Comparison of ENCODE assay signal across 24 mouse cellular contexts in genomic region chr14:20651722-20652256, GRCm38 (mm10). TPM values are rescaled to one million over a fixed set of nuclear protein-coding genes. Genes with fewer than 3 reads are reported as not detected.
A peak's percentile ranks its signal among the peaks of the same experiment; 100 is the strongest.
DNase-seq lines count a peak whose midpoint lies in the region; ATAC-seq and TF ChIP-seq lines count a peak whose summit lies in the region.
"Had no signal": no experiment of that assay in that cellular context is flagged by ENCODE, and none has a peak within 500 bp of the region (broad histone marks: within the 10 kb centered on the region; RNA-seq: fewer than 3 reads in every experiment).

No protein-coding gene starts in this region.

- no peak for TF ChIP-seq CTCF in gastrocnemius, adult 2 months (IDR thresholded peaks at IDR 0.05)

- intact Hi-C loops in heart, postnatal 14 days (cut with DNase I), result no loop called here
- intact Hi-C loops in gastrocnemius, adult 2 months (cut with DNase I), result no loop called here

- H3K9ac ChIP-seq in kidney, embryonic 15.5 days, result no peak overlapping the region
- H3K9ac ChIP-seq: hindbrain, embryonic 12.5 days; limb, embryonic 13.5 days; liver, embryonic 14.5 days; lung, embryonic 15.5 days had no signal

- H3K4me3 ChIP-seq in kidney, embryonic 15.5 days (replicated peaks), result no peak overlapping the region
- H3K4me3 ChIP-seq in gastrocnemius, adult 2 months, result peak overlapping the region; percentile 80
- H3K4me3 ChIP-seq: forebrain, embryonic 10.5 days; hindbrain, embryonic 12.5 days; limb, embryonic 13.5 days; lung, embryonic 15.5 days; midbrain, embryonic 10.5 days had no signal

- no peaks in the 10 kb centered on the region for H3K9me3 ChIP-seq in kidney, embryonic 15.5 days (replicated peaks)
- H3K9me3 ChIP-seq: forebrain, embryonic 10.5 days; hindbrain, embryonic 12.5 days; limb, embryonic 13.5 days; lung, embryonic 15.5 days; midbrain, embryonic 10.5 days had no signal

- ATAC-seq in kidney, embryonic 15.5 days (replicated peaks; ENCODE audit: low FRiP score), result 0 out of 2 replicates have a peak, but pooled peaks have one; percentile 33
- 0 out of 2 replicates have a peak, but pooled peaks have one; percentile 29 for ATAC-seq in megakaryocyte progenitor cell, adult 5-6 weeks (replicated peaks; ENCODE audit: poor library complexity)
- ATAC-seq: CD4-positive, CD25-positive, alpha-beta regulatory T cell, adult 4 months; Patski had no signal

- H3K36me3 ChIP-seq in kidney, embryonic 15.5 days, result no peaks in the 10 kb centered on the region
- H3K36me3 ChIP-seq: forebrain, embryonic 10.5 days; hindbrain, embryonic 12.5 days; limb, embryonic 13.5 days; lung, embryonic 15.5 days; midbrain, embryonic 10.5 days had no signal

- no peak overlapping the region for H3K4me2 ChIP-seq in kidney, embryonic 15.5 days
- H3K4me2 ChIP-seq: hindbrain, embryonic 12.5 days; limb, embryonic 13.5 days; lung, embryonic 15.5 days had no signal

- H3K27ac ChIP-seq in kidney, embryonic 15.5 days, result no peak overlapping the region
- H3K27ac ChIP-seq in gastrocnemius, adult 2 months, result peak overlapping the region; percentile 98
- H3K27ac ChIP-seq: forebrain, embryonic 10.5 days; hindbrain, embryonic 12.5 days; limb, embryonic 13.5 days; liver, embryonic 14.5 days; lung, embryonic 15.5 days; midbrain, embryonic 10.5 days had no signal

- H3K27me3 ChIP-seq in kidney, embryonic 15.5 days, result no peaks in the 10 kb centered on the region
- H3K27me3 ChIP-seq: hindbrain, embryonic 12.5 days; limb, embryonic 13.5 days; lung, embryonic 15.5 days; Patski had no signal

- 43% methylated on average over 4 of the region's 4 CpGs for WGBS in kidney, embryonic 15.5 days

- H3K4me1 ChIP-seq in kidney, embryonic 15.5 days, result peaks cover 22% of the 10 kb centered on the region
- H3K4me1 ChIP-seq: hindbrain, embryonic 12.5 days; limb, embryonic 13.5 days; lung, embryonic 15.5 days; midbrain, embryonic 10.5 days had no signal

- peak; percentile 91 for DNase-seq in heart, adult 11 months
- DNase-seq in heart, postnatal 14 days, result no peak
- DNase-seq in kidney, adult 8-10 months, result no peak
- DNase-seq in gastrocnemius, adult 2 months, result peak; percentile 90
- no peak for DNase-seq in left cerebral cortex, adult 11 months (ENCODE audit: low spot score)
- DNase-seq: adrenal gland, postnatal 14 days; cerebellum, adult 11 months; cerebellum, postnatal 36 days; kidney, adult 9 months; right cerebral cortex, postnatal 4 days; thymus, postnatal 25 days had no signal

RNA-seq across cellular contexts. Expression of gene Myoz1, which starts 4.6 kb away (rescaled TPM):
- total RNA-seq in heart, postnatal 14 days (2021), result 1 to 10 TPM in 1 of 2 experiments, under 1 TPM in 1; 0.88 to 1.7 TPM
- 3.2 and 5.9 TPM in 2 replicates for polyA plus RNA-seq in kidney, embryonic 15.5 days (2015; fragmentation: Nextera tagmentation; extraction: Ambion mirVana)
- total RNA-seq in gastrocnemius, adult 2 months (2021), result 1,000 to 10,000 TPM; 2,377 to 3,782 TPM
- total RNA-seq in megakaryocyte progenitor cell, adult 5-6 weeks (2015), result not detected in 2 replicates
- 0.68 TPM in 1 of 2 replicates, not detected in the other for total RNA-seq in megakaryocyte progenitor cell, adult 5-6 weeks (2017)
- total RNA-seq: adrenal gland, postnatal 14 days; ES-E14; left cerebral cortex, postnatal 10 days; midbrain, postnatal 0 days had no signal
- polyA plus RNA-seq: CD4-positive, CD25-positive, alpha-beta regulatory T cell, adult 4 months; midbrain, embryonic 10.5 days; Patski had no signal

RNA-seq across cellular contexts. Expression of gene Usp54, which starts 10.9 kb away (rescaled TPM):
- 10 to 100 TPM; 12.6 to 16.6 TPM for total RNA-seq in heart, postnatal 14 days (2021)
- 8.4 and 8.9 TPM in 2 replicates for polyA plus RNA-seq in kidney, embryonic 15.5 days (2015; fragmentation: Nextera tagmentation; extraction: Ambion mirVana)
- 1 to 10 TPM; 4.9 to 6.3 TPM for total RNA-seq in gastrocnemius, adult 2 months (2021)
- 5.3 and 7.0 TPM in 2 replicates for total RNA-seq in megakaryocyte progenitor cell, adult 5-6 weeks (2015)
- 3.2 and 6.5 TPM in 2 replicates for total RNA-seq in megakaryocyte progenitor cell, adult 5-6 weeks (2017)

RNA-seq across cellular contexts. Expression of gene Synpo2l, which starts 16.4 kb away (rescaled TPM):
- 100 to 1,000 TPM in 1 of 2 experiments, 10 to 100 TPM in 1; 94.3 to 117 TPM for total RNA-seq in heart, postnatal 14 days (2021)
- 2.2 and 3.3 TPM in 2 replicates for polyA plus RNA-seq in kidney, embryonic 15.5 days (2015; fragmentation: Nextera tagmentation; extraction: Ambion mirVana)
- total RNA-seq in gastrocnemius, adult 2 months (2021), result 100 to 1,000 TPM; 142 to 187 TPM
- 0.10 TPM in 1 of 2 replicates, not detected in the other for total RNA-seq in megakaryocyte progenitor cell, adult 5-6 weeks (2015)
- 0.20 TPM in 1 of 2 replicates, not detected in the other for total RNA-seq in megakaryocyte progenitor cell, adult 5-6 weeks (2017)
- polyA plus RNA-seq: CD4-positive, CD25-positive, alpha-beta regulatory T cell, adult 4 months had no signal

RNA-seq across cellular contexts. Expression of gene Sec24c, which starts 22.3 kb away (rescaled TPM):
- total RNA-seq in heart, postnatal 14 days (2021), result 100 to 1,000 TPM in 1 of 2 experiments, 10 to 100 TPM in 1; 98.8 to 101 TPM
- polyA plus RNA-seq in kidney, embryonic 15.5 days (2015; fragmentation: Nextera tagmentation; extraction: Ambion mirVana), result 98.3 and 106 TPM in 2 replicates
- 10 to 100 TPM; 73.8 to 76.3 TPM for total RNA-seq in gastrocnemius, adult 2 months (2021)
- 40.1 and 40.5 TPM in 2 replicates for total RNA-seq in megakaryocyte progenitor cell, adult 5-6 weeks (2015)
- 88.7 and 97.9 TPM in 2 replicates for total RNA-seq in megakaryocyte progenitor cell, adult 5-6 weeks (2017)

RNA-seq across cellular contexts. Expression of gene Fut11, which starts 43.0 kb away (rescaled TPM):
- total RNA-seq in heart, postnatal 14 days (2021), result 10 to 100 TPM in 1 of 2 experiments, 1 to 10 TPM in 1; 8.9 to 10.1 TPM
- 28.5 and 29.2 TPM in 2 replicates for polyA plus RNA-seq in kidney, embryonic 15.5 days (2015; fragmentation: Nextera tagmentation; extraction: Ambion mirVana)
- total RNA-seq in gastrocnemius, adult 2 months (2021), result 1 to 10 TPM; 1.9 to 3.3 TPM
- total RNA-seq in megakaryocyte progenitor cell, adult 5-6 weeks (2015), result 14.3 and 15.3 TPM in 2 replicates
- total RNA-seq in megakaryocyte progenitor cell, adult 5-6 weeks (2017), result 5.3 and 5.7 TPM in 2 replicates

Comparison
In these comparisons a context has a peak if more than half of its experiments do, and no peak if none do; other contexts are left out.
1. DNase-seq: peak in heart, adult 11 months (single experiment) and gastrocnemius, adult 2 months (single experiment); none in heart, postnatal 14 days (0 of 2), kidney, adult 8-10 months (0 of 2) and left cerebral cortex, adult 11 months (single experiment).
2. RNA of gene Myoz1, which starts 4.6 kb away (total RNA-seq): 2,377 to 3,782 TPM in gastrocnemius, adult 2 months; 0.88 to 1.7 TPM in heart, postnatal 14 days and 0.68 TPM in megakaryocyte progenitor cell, adult 5-6 weeks; every median in the first group is over 100 times any median in the second.
3. RNA of gene Synpo2l, which starts 16.4 kb away (total RNA-seq): 142 to 187 TPM in gastrocnemius, adult 2 months and 94.3 to 117 TPM in heart, postnatal 14 days; 0.10 to 0.20 TPM in megakaryocyte progenitor cell, adult 5-6 weeks; every median in the first group is over 10 times any median in the second.